Mouse (Mus musculus) CH12.LX (cell line): ENCODE measurements around the gene 1700008O03Rik. TPM values are rescaled to one million over a fixed set of nuclear protein-coding genes. Genes with fewer than 3 reads are reported as not detected.

ENCODE experiments used
- DNase-seq: peaks from one replicate; pipeline ENCODE4 v3.0.0-alpha.2; 2013; ENCODE audit errors: extremely low read depth
- H3K27ac ChIP-seq: 2 replicates; pipeline ENCODE4 v1.5.1; 2012; ENCODE audit warnings: low read depth, mild to moderate bottlenecking, control low read depth, moderate library complexity; ENCODE audit not compliant: insufficient read depth
- H3K27me3 ChIP-seq: replicated peaks from 2 replicates; pipeline ENCODE3; 2012; ENCODE audit warnings: inconsistent platforms
- H3K36me3 ChIP-seq, 2 experiments: replicated peaks in 1 of 2; 2 replicates each; pipeline versions ENCODE3 to v1.6.1; 2012; ENCODE audit warnings: inconsistent platforms in 1 of 2, low read length in 1 of 2, mild to moderate bottlenecking in 1 of 2, mixed read lengths in 1 of 2, moderate library complexity in 1 of 2; ENCODE audit not compliant: control insufficient read depth in 1 of 2, insufficient read depth in 1 of 2
- H3K4me1 ChIP-seq, 2 experiments: 2 replicates each; pipeline ENCODE4 v1.6.1; 2012; ENCODE audit warnings: inconsistent platforms in 1 of 2, moderate library complexity in 1 of 2; ENCODE audit not compliant: insufficient read depth in 2 of 2, control insufficient read depth in 1 of 2
- H3K4me2 ChIP-seq: 2 replicates; pipeline ENCODE4 v1.6.1; 2012; ENCODE audit warnings: low read depth, mild to moderate bottlenecking, control low read depth; ENCODE audit not compliant: poor library complexity, insufficient read depth, severe bottlenecking
- H3K4me3 ChIP-seq, 3 experiments: fragments of 150-350 bp in 1 of 3; sonication (generic) in 1 of 3; replicated peaks in 1 of 3; 2 replicates each; pipeline versions ENCODE3 to v1.5.1; 2011 to 2012; ENCODE audit warnings: low read depth in 2 of 3, low read length in 2 of 3, mild to moderate bottlenecking in 2 of 3, moderate library complexity in 2 of 3, control low read depth in 1 of 3, improper control_type of control experiment in 1 of 3, inconsistent platforms in 1 of 3, mixed read lengths in 1 of 3; ENCODE audit not compliant: poor library complexity in 1 of 3
- H3K79me2 ChIP-seq: replicated peaks from 2 replicates; pipeline ENCODE4 v1.6.1; 2012; ENCODE audit warnings: mild to moderate bottlenecking, moderate library complexity; ENCODE audit not compliant: control insufficient read depth, poor library complexity, insufficient read depth, severe bottlenecking; ENCODE audit errors: extremely low read depth
- H3K9ac ChIP-seq: 2 replicates; pipeline ENCODE4 v1.6.1; 2012; ENCODE audit warnings: low read depth, mild to moderate bottlenecking, control low read depth, moderate library complexity; ENCODE audit not compliant: insufficient read depth
- H3K9me3 ChIP-seq: replicated peaks from 2 replicates; pipeline ENCODE3; 2012; ENCODE audit warnings: low read length, inconsistent platforms, mixed read lengths
- CHD1 ChIP-seq: IDR thresholded peaks from 2 replicates; pipeline ENCODE4 v1.6.1; 2012; ENCODE audit warnings: low read depth, low read length, improper control_type of control experiment, inconsistent platforms
- CHD2 ChIP-seq: IDR thresholded peaks from 2 replicates; pipeline ENCODE4 v1.6.1; 2011; ENCODE audit warnings: low read length, improper control_type of control experiment
- CTCF ChIP-seq, 2 experiments: IDR thresholded peaks in 1 of 2; conservative IDR thresholded peaks in 1 of 2; 2 replicates each; pipeline ENCODE4 v1.5.1; 2011 to 2012; ENCODE audit warnings: low read depth in 2 of 2, low read length in 2 of 2, improper control_type of control experiment in 1 of 2, inconsistent platforms in 1 of 2, mild to moderate bottlenecking in 1 of 2, moderate library complexity in 1 of 2
- E2F4 ChIP-seq: IDR thresholded peaks from 2 replicates; pipeline ENCODE4 v1.6.1; 2011; ENCODE audit warnings: low read depth, low read length, improper control_type of control experiment; ENCODE audit not compliant: insufficient replicate concordance
- ELF1 ChIP-seq: IDR thresholded peaks from 2 replicates; pipeline ENCODE4 v1.6.1; 2014; ENCODE audit warnings: low read depth, mild to moderate bottlenecking, inconsistent platforms, low read length, improper control_type of control experiment
- EP300 ChIP-seq: IDR thresholded peaks from 2 replicates; pipeline ENCODE4 v1.6.1; 2011; ENCODE audit warnings: low read length, improper control_type of control experiment
- GABPA ChIP-seq: IDR thresholded peaks from 2 replicates; pipeline ENCODE4 v1.6.1; 2012; ENCODE audit warnings: low read depth, low read length, improper control_type of control experiment, inconsistent platforms; ENCODE audit not compliant: insufficient replicate concordance
- JUN ChIP-seq: IDR thresholded peaks from 2 replicates; pipeline ENCODE4 v1.6.1; 2011; ENCODE audit warnings: low read depth, mild to moderate bottlenecking, low read length, improper control_type of control experiment, moderate library complexity; ENCODE audit not compliant: insufficient read depth
- JUND ChIP-seq: conservative IDR thresholded peaks from 2 replicates; pipeline ENCODE4 v1.6.1; 2011; ENCODE audit warnings: low read depth, low read length, improper control_type of control experiment
- MAFK ChIP-seq: IDR thresholded peaks from 2 replicates; pipeline ENCODE4 v1.6.1; 2011; ENCODE audit warnings: low read length, improper control_type of control experiment; ENCODE audit not compliant: insufficient replicate concordance
- MAZ ChIP-seq: IDR thresholded peaks from 2 replicates; pipeline ENCODE4 v1.6.1; 2012; ENCODE audit warnings: low read depth, mild to moderate bottlenecking, inconsistent platforms, low read length, improper control_type of control experiment, moderate library complexity
- MEF2A ChIP-seq: IDR thresholded peaks from 2 replicates; pipeline ENCODE4 v1.6.1; 2014; ENCODE audit warnings: low read depth, mild to moderate bottlenecking, inconsistent platforms, low read length, improper control_type of control experiment, borderline replicate concordance
- MYC ChIP-seq: IDR thresholded peaks from 2 replicates; pipeline ENCODE4 v1.6.1; 2011; ENCODE audit warnings: low read depth, mild to moderate bottlenecking, improper control_type of control experiment, low read length
- PAX5 ChIP-seq: IDR thresholded peaks from 2 replicates; pipeline ENCODE4 v1.6.1; 2012; ENCODE audit warnings: low read length, inconsistent platforms, mixed read lengths
- RAD21 ChIP-seq: IDR thresholded peaks from 2 replicates; pipeline ENCODE4 v1.6.1; 2011; ENCODE audit warnings: low read depth, mild to moderate bottlenecking, low read length, improper control_type of control experiment, moderate library complexity
- RCOR1 ChIP-seq: conservative IDR thresholded peaks from 2 replicates; pipeline ENCODE4 v1.6.1; 2012; ENCODE audit warnings: low read depth, mild to moderate bottlenecking, inconsistent platforms, low read length, improper control_type of control experiment
- SMC3 ChIP-seq: IDR thresholded peaks from 2 replicates; pipeline ENCODE4 v1.6.1; 2011; ENCODE audit warnings: low read depth, low read length, improper control_type of control experiment
- TCF12 ChIP-seq: IDR thresholded peaks from 2 replicates; pipeline ENCODE4 v1.6.1; 2014; ENCODE audit warnings: low read depth, mild to moderate bottlenecking, inconsistent platforms, low read length, improper control_type of control experiment
- USF1 ChIP-seq: IDR thresholded peaks from 2 replicates; pipeline ENCODE4 v1.6.1; 2014; ENCODE audit warnings: low read depth, mild to moderate bottlenecking, inconsistent platforms, low read length, improper control_type of control experiment
- USF2 ChIP-seq: conservative IDR thresholded peaks from 2 replicates; pipeline ENCODE4 v1.6.1; 2011; ENCODE audit warnings: low read depth, low read length, improper control_type of control experiment
- ZC3H11A ChIP-seq: IDR thresholded peaks from 2 replicates; pipeline ENCODE4 v1.6.1; 2012; ENCODE audit warnings: low read depth, mild to moderate bottlenecking, inconsistent platforms, low read length, improper control_type of control experiment
- ZMIZ1 ChIP-seq: IDR thresholded peaks from 2 replicates; pipeline ENCODE4 v1.6.1; 2012; ENCODE audit warnings: low read depth, mild to moderate bottlenecking, inconsistent platforms, low read length, improper control_type of control experiment
- ZNF384 ChIP-seq: IDR thresholded peaks from 2 replicates; pipeline ENCODE4 v1.6.1; 2012; ENCODE audit warnings: low read depth, low read length, improper control_type of control experiment, inconsistent platforms
- dilution Hi-C: fragments of 300-500 bp; cut with MboI; formaldehyde crosslinking; loops from 2 replicates; pipeline ENCODE4 v1.14.3; 2020; ENCODE audit warnings: low sequenced_read_pairs; ENCODE audit not compliant: extremely low pct_unique_long_range_greater_than_20kb, extremely low pct_ligation_motif_present
- in situ Hi-C: fragments of 300-500 bp; cut with MboI; formaldehyde crosslinking; loops from 3 replicates; pipeline ENCODE4 v1.14.3; 2019; ENCODE audit warnings: low sequenced_read_pairs, low pct_ligation_motif_present, low pct_unique_long_range_greater_than_20kb, mixed read lengths
- polyA plus RNA-seq: library from polyadenylated mRNA; unstranded; fragments of >175 nt; gene quantifications from 2 replicates; pipeline ENCODE4 v1.2.1, GENCODE M21; 2012; ENCODE audit warnings: low read depth; ENCODE audit not compliant: insufficient read length
- total RNA-seq, 2 experiments: library from RNA; depleted of rRNA; stranded (reverse); fragments of 300-350 nt in 1 of 2; fragments of >200 nt in 1 of 2; gene quantifications; 2 replicates each; pipeline ENCODE4 v1.2.3; 2012 to 2014

Gene 1700008O03Rik
- total and polyA plus RNA-seq, 3 experiments = 0.74 to 0.81 TPM; not detected in 1

- dilution Hi-C loops = no loop called here
Measured at GRCm38 (mm10) chr7:44350957-44351711, 34.5 kb downstream of the 1700008O03Rik start.

GRCm38 (mm10) chr7:44349043-44349442 lies 36.6 kb downstream of the 1700008O03Rik start:
- H3K9ac ChIP-seq = no peak overlapping the region
- H3K4me2 ChIP-seq = no peak overlapping the region
- in situ Hi-C loops = loop anchor here (5.0 kb wide), 1 partner anchor 87 kb away; the partner anchor contains the start of gene Gm15517
- peaks cover 11% of the 10 kb centered on the region for H3K9me3 ChIP-seq
- no peak overlapping the region for H3K4me3 ChIP-seq
- H3K27ac ChIP-seq = no peak overlapping the region
- peaks cover 9 to 20% of the 10 kb centered on the region in 2 experiments for H3K4me1 ChIP-seq
- no peaks in the 10 kb centered on the region for H3K36me3 ChIP-seq
- no peak for TF ChIP-seq TCF12
- TF ChIP-seq RAD21 = no peak
- no peak for TF ChIP-seq JUND
- no peak for TF ChIP-seq JUN
- no peak for TF ChIP-seq PAX5
- TF ChIP-seq ZNF384 = no peak
- no peak for TF ChIP-seq ELF1
- no peak for TF ChIP-seq EP300
- no peak for TF ChIP-seq MAZ
- TF ChIP-seq MYC = no peak
- TF ChIP-seq ZMIZ1 = no peak
- TF ChIP-seq USF1 = no peak
- TF ChIP-seq MAFK = no peak
- TF ChIP-seq MEF2A = no peak
- no peak for TF ChIP-seq ZC3H11A
- peaks cover 70% of the 10 kb centered on the region for H3K27me3 ChIP-seq
- dilution Hi-C loops = no loop called here
- DNase-seq = peak; percentile 58
- H3K79me2 ChIP-seq = no peaks in the 10 kb centered on the region

More at GRCm38 (mm10) chr7:44350957-44351711, 34.5 kb downstream of the 1700008O03Rik start:
- H3K4me3 ChIP-seq = no peak overlapping the region
- peaks cover 5 to 17% of the 10 kb centered on the region in 2 experiments for H3K4me1 ChIP-seq
- no peaks in the 10 kb centered on the region for H3K36me3 ChIP-seq
- H3K79me2 ChIP-seq = no peaks in the 10 kb centered on the region
- TF ChIP-seq RCOR1 (no peak), CHD1 (no peak), ZC3H11A (peak; percentile 76), MAFK (no peak), GABPA (no peak), CTCF (conservative IDR thresholded peaks at IDR 0.05 in 1 of 2, IDR thresholded peaks at IDR 0.05 in 1 of 2; ENCODE audit: low read depth in 2 of 2, low read length in 2 of 2) (peak; percentile 88 to 97), CHD2 (no peak), USF2 (no peak), SMC3 (peak; percentile 93), RAD21 (peak; percentile 96), E2F4 (no peak), TCF12 (no peak)
- H3K9ac ChIP-seq = no peak overlapping the region
- DNase-seq = peak; percentile 83
- H3K27ac ChIP-seq = no peak overlapping the region
- peaks cover 80% of the 10 kb centered on the region for H3K27me3 ChIP-seq
- H3K9me3 ChIP-seq = peaks cover 11% of the 10 kb centered on the region
- no peak overlapping the region for H3K4me2 ChIP-seq
- in situ Hi-C loops = no loop called here
